Comparison of ENCODE assay signal across 23 mouse cellular contexts in the genomic region with DNA sequence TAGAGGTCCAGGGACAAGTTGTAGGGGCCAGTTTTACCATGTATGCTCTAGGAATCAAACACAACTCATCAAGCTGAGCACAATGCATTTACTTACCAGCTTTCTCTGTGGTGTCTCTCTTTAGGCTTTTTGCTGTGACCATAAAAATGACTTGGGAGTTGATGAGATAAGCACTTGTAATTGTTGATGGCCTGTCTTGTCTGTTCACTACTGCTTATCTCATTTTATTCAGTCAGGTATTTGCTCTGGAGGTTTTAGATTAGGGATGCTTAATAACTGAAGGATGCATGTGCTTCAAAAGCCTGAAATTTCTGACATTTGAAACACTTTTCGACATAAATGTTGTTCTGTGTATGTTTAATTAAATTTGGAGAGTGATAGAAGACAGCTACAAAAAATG.
DNase-seq lines count a peak whose midpoint lies in the region; ATAC-seq and TF ChIP-seq lines count a peak whose summit lies in the region.
"Had no signal": no experiment of that assay in that cellular context is flagged by ENCODE, and none has a peak within 500 bp of the region (broad histone marks: within the 10 kb centered on the region; RNA-seq: fewer than 3 reads in every experiment).

No protein-coding gene starts in this region.

- no peak for DNase-seq in liver, embryonic 11.5 days (ENCODE audit: low spot score)
- no peak for DNase-seq in liver
- DNase-seq in liver, embryonic 14.5 days (ENCODE audit: low read depth in 3 of 3, low spot score in 3 of 3), result peak; percentile 14 to 36 (median 26)
- DNase-seq in right cerebral cortex, postnatal 36 days (ENCODE audit: low spot score in 2 of 2), result no peak
- DNase-seq in frontal cortex, postnatal 36 days (ENCODE audit: low spot score in 2 of 2), result no peak
- DNase-seq in kidney, adult 18-20 months, result no peak
- DNase-seq: adrenal gland, adult 8-10 months; adrenal gland, postnatal 36 days; B cell, adult 2 months; cerebellum, adult 11-12 months; cerebellum, adult 9-10 months; cerebellum, postnatal 36 days; gastrocnemius, adult 2 months; gastrocnemius, postnatal 25 days had no signal

- no peak for TF ChIP-seq CTCF in liver, embryonic 14.5 days (IDR thresholded peaks at IDR 0.05; ENCODE audit: low read depth)

- H3K4me3 ChIP-seq in liver, embryonic 11.5 days (ENCODE audit: low read depth, low read length), result no peak overlapping the region
- H3K4me3 ChIP-seq in liver, embryonic 14.5 days (ENCODE audit: insufficient read depth in 1 of 2, low read depth in 2 of 2, low read length in 2 of 2), result no peak overlapping the region
- H3K4me3 ChIP-seq: embryonic facial prominence, embryonic 13.5 days; forebrain, embryonic 12.5 days; gastrocnemius, adult 2 months; heart, embryonic 12.5 days; hindbrain, embryonic 10.5 days had no signal

- H3K9me3 ChIP-seq in liver, embryonic 11.5 days (ENCODE audit: control insufficient read depth, low read length), result no peaks in the 10 kb centered on the region
- no peaks in the 10 kb centered on the region for H3K9me3 ChIP-seq in liver, embryonic 14.5 days (ENCODE audit: control insufficient read depth, low read length)
- H3K9me3 ChIP-seq: embryonic facial prominence, embryonic 13.5 days; forebrain, embryonic 12.5 days; heart, embryonic 12.5 days; hindbrain, embryonic 10.5 days had no signal

- peaks cover 10% of the 10 kb centered on the region; the same call in 1 of the 2 replicates for H3K4me1 ChIP-seq in liver, embryonic 11.5 days (replicated peaks; ENCODE audit: control insufficient read depth, insufficient read depth, low read length)
- H3K4me1 ChIP-seq in liver, embryonic 14.5 days (replicated peaks; ENCODE audit: control insufficient read depth in 2 of 2, insufficient read depth in 2 of 2, low read length in 1 of 2), result peaks cover 0 to 11% of the 10 kb centered on the region in 2 experiments; a peak in 2 of 4 replicates
- H3K4me1 ChIP-seq: embryonic facial prominence, embryonic 13.5 days; forebrain, embryonic 12.5 days; heart, embryonic 12.5 days; hindbrain, embryonic 10.5 days had no signal

- H3K27ac ChIP-seq in liver, embryonic 11.5 days (ENCODE audit: low read depth, low read length), result no peak overlapping the region
- no peak overlapping the region; the same call in 1 of the 2 replicates for H3K27ac ChIP-seq in liver, embryonic 14.5 days
- H3K27ac ChIP-seq: embryonic facial prominence, embryonic 13.5 days; forebrain, embryonic 12.5 days; gastrocnemius, adult 2 months; hindbrain, embryonic 10.5 days; hindbrain, embryonic 14.5 days had no signal

- WGBS in liver, embryonic 11.5 days, result 80% methylated on average over 1 of the region's 1 CpGs
- 25% methylated on average over 1 of the region's 1 CpGs for WGBS in liver, embryonic 14.5 days (ENCODE audit: insufficient replicate concordance)

- peak; percentile 77 for ATAC-seq in liver, embryonic 11.5 days (replicated peaks; ENCODE audit: low FRiP score)
- peak; percentile 57; the same call in 1 of the 2 replicates for ATAC-seq in liver, embryonic 14.5 days (ENCODE audit: insufficient read depth)
- peak; percentile 84 for ATAC-seq in megakaryocyte progenitor cell, adult 5-6 weeks (replicated peaks; ENCODE audit: poor library complexity)
- ATAC-seq: CD4-positive, CD25-positive, alpha-beta regulatory T cell, adult 4 months; forebrain, embryonic 16.5 days; Patski had no signal

- peak overlapping the region; percentile 33 for H3K4me2 ChIP-seq in liver, embryonic 11.5 days
- H3K4me2 ChIP-seq in liver, embryonic 14.5 days (ENCODE audit: low read depth), result no peak overlapping the region
- H3K4me2 ChIP-seq: embryonic facial prominence, embryonic 13.5 days; forebrain, embryonic 12.5 days; heart, embryonic 12.5 days; hindbrain, embryonic 14.5 days had no signal

- no peaks in the 10 kb centered on the region for H3K27me3 ChIP-seq in liver, embryonic 11.5 days (replicated peaks; ENCODE audit: control insufficient read depth, insufficient read depth, low read length)
- no peaks in the 10 kb centered on the region for H3K27me3 ChIP-seq in liver, embryonic 14.5 days (ENCODE audit: control insufficient read depth, insufficient read depth, low read length)
- H3K27me3 ChIP-seq: embryonic facial prominence, embryonic 13.5 days; forebrain, embryonic 12.5 days; heart, embryonic 12.5 days; Patski had no signal

- H3K36me3 ChIP-seq in liver, embryonic 11.5 days (ENCODE audit: control insufficient read depth, insufficient read depth, low read length), result peaks cover 13% of the 10 kb centered on the region; the same call in 1 of the 2 replicates
- peaks cover 17% of the 10 kb centered on the region for H3K36me3 ChIP-seq in liver, embryonic 14.5 days (replicated peaks; ENCODE audit: control insufficient read depth, insufficient read depth, low read depth)

- TF ChIP-seq EP300 in liver, embryonic 14.5 days (IDR thresholded peaks at IDR 0.05; ENCODE audit: low read depth), result peak; percentile 81

- no peak overlapping the region for H3K9ac ChIP-seq in liver, embryonic 11.5 days (ENCODE audit: low read depth, low read length)
- no peak overlapping the region for H3K9ac ChIP-seq in liver, embryonic 14.5 days (replicated peaks)
- H3K9ac ChIP-seq: embryonic facial prominence, embryonic 13.5 days; forebrain, embryonic 12.5 days; heart, embryonic 12.5 days; hindbrain, embryonic 14.5 days had no signal

Comparison
In these comparisons a context has a peak if more than half of its experiments do, and no peak if none do; other contexts are left out.
1. DNase-seq: peak in liver, embryonic 14.5 days (3 of 3); none in liver, embryonic 11.5 days (single experiment), liver (single experiment), right cerebral cortex, postnatal 36 days (0 of 2), frontal cortex, postnatal 36 days (0 of 2) and kidney, adult 18-20 months (single experiment).
2. Peak in every context shown above with its lines, with median percentiles within 50 percentile points of each other: ATAC-seq.